Mouse (Mus musculus) thymus, adult 2 months (tissue): ENCODE results near the gene Ptgds.

Experiments
- CTCF ChIP-seq: fragments of 200-500 bp; IDR thresholded peaks from 2 replicates; pipeline ENCODE4 v1.5.1; 2012; ENCODE audit warnings: mild to moderate bottlenecking, control low read depth, low read length, moderate library complexity, borderline replicate concordance; ENCODE audit not compliant: control insufficient read depth, poor library complexity, insufficient read depth; ENCODE audit errors: extremely low read depth
- POLR2A ChIP-seq: fragments of 200-500 bp; IDR thresholded peaks from 2 replicates; pipeline ENCODE4 v1.6.1; 2012; ENCODE audit warnings: mild to moderate bottlenecking, low read length, control low read depth, moderate library complexity; ENCODE audit not compliant: control insufficient read depth, poor library complexity, insufficient read depth; ENCODE audit errors: extremely low read depth

DNA sequence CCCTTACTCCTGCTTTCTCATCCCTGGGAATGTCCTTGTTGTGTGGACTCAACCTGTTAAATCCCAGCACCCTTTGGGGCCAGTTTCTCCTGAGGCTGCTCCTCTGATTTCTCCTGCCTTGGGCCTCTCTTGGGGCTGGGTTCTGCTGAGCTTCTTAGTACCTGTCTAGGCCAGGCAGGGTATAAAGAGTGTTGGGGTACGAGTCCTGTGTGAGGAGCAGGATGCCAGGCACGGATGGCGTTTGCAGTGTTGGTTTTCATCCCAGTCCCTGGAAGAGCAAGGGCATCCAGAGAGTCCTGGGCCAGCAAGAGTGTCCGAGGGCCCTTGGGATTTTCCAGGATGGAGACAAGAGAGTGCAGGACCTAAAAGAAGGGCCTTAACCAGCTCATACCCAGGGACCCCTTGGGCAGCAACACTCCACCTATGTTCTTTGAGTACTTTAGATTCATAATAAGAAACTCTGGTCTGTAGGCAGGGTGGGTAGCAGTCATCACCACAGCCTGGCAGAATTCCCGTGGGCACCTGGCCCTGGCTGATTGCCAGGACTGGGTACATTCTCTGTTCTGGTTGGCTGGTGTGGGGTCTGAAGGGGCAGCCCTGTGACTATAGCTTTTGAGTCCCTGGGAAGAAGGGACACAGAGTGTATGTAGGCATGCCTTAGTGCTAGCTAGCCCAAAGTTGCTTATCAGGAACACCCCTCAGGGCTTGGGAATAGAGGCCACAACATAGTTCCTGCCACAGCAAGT is 40.2 kb downstream of the Ptgds start:
- TF ChIP-seq CTCF (no peak), POLR2A (no peak)
